Mouse (Mus musculus) ES-CJ7 (cell line): ENCODE results near the gene Jak2.

Experiments used
- DNase-seq: peaks from one replicate; pipeline ENCODE4 v3.0.0; 2011; ENCODE audit warnings: low read depth, low spot score

The Jak2 gene

DNA sequence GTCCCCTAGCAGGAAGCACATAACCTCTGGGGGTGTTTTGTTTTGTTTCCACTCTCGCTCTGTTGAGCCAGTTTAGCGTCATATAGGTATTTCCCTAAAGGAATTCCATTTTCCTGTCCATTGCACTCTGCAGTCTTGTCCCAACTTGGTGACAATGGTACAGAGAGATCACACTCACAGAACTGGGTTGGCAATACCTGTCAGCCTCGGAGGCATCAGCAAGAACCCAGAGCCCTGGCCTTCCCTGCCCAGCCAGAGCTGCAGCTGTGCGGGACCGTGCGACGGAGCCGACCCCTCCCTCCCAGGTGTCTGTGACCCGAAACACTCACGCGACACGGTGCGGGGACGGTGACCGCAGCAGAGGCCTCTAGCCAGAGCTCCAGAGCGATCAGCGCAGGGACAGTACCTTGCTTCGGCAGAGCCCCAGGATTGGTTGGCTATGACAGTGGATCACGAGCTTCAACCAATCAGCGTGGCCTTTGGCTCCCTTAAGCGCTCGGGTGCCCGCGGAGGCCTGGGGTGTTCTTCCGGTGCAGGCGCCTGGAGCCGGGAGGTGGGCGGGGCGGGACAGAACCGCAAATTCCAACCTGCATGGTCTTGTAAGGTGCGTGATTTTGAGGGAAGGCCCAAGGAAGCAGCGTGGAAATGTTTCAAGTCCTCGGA lies 110.0 kb downstream of the Jak2 start:
- peak; percentile 89 for DNase-seq

DNA sequence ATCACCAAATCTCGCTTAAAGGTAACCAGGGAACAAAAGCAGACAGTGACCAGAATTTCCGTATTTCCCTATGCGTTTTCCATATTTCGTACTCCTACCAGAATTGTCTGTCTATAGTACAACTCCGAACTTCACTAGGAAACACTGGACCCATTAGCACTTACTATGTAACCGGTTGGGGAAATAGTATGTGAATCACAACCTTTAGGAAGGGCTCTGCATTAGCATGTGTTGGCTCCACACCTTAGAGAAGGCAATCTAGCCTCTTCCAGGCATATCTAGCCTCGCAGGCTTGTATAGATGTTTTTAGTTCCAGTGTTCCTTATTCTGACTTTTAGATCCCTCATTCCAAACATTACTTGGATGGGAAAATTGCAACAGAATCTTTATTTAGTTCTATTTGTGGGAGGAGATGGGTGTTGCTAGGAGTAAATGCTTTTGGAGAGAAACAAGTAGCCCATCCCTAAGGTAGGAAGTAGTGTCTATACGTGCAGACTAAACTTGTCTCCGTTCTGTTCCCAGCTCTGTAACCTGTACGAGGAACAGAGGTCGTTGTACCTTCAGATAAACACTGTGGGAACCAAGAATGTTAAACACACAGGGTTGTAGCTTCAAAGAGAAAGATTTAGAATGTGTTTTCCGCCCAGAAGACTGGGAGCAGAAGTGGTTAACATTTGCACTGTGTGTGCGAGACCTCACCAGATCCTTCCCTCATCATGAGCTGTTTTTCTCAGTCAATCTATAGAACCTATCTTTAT lies 110.7 kb downstream of the Jak2 start:
- no peak for DNase-seq
